Comparison of ENCODE assay signal across 8 mouse cellular contexts in the genomic region with DNA sequence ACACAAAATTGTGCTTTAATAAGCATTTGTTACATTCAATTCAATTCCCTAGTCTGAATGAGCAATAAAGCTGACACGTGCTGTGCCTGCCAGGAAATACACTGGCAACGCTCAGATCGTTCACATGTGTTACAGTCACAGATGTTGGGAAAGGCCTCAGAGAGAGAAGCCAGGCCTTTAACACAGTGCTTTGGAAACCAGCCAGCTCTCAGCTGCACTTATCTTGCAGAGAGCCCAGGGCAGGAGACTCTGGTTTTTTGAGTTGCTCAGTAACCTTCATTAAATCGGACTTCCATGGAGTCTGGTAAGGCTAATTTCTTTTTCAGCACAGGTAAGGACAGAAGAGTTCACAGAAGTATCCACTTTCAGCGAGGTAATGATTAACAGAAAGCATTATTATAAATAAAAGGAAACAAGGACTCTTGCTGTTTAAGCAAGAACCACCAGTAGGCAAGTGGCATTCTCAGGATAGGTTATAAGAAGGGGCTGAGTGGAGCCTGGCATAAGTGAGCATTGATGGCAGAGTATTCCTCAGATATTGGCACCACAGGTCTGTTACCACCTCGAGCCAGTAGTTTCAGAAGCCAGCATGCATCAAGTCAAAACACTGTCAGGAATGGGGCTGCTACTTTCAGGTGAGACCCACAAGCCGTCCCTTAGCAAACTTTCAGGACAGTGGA.
A peak's percentile ranks its signal among the peaks of the same experiment; 100 is the strongest.
DNase-seq lines count a peak whose midpoint lies in the region; ATAC-seq and TF ChIP-seq lines count a peak whose summit lies in the region.

No protein-coding gene starts in this region.

- no peaks in the 10 kb centered on the region for H3K9me3 ChIP-seq in forebrain, embryonic 11.5 days (ENCODE audit: control insufficient read depth, low read length)
- no peaks in the 10 kb centered on the region for H3K9me3 ChIP-seq in forebrain, embryonic 10.5 days
- no peaks in the 10 kb centered on the region for H3K9me3 ChIP-seq in hindbrain, embryonic 16.5 days (ENCODE audit: control insufficient read depth, low read length)
- H3K9me3 ChIP-seq in limb, embryonic 14.5 days (ENCODE audit: control insufficient read depth, low read length) = no peaks in the 10 kb centered on the region

- peaks cover 2% of the 10 kb centered on the region; the same call in 1 of the 2 replicates for H3K4me1 ChIP-seq in forebrain, embryonic 11.5 days (replicated peaks; ENCODE audit: control insufficient read depth, insufficient read depth, low read length)
- no peaks in the 10 kb centered on the region for H3K4me1 ChIP-seq in forebrain, embryonic 10.5 days
- peaks cover 10% of the 10 kb centered on the region for H3K4me1 ChIP-seq in hindbrain, embryonic 16.5 days (ENCODE audit: control insufficient read depth, insufficient read depth, low read depth, low read length)
- H3K4me1 ChIP-seq in limb, embryonic 14.5 days (ENCODE audit: control insufficient read depth, insufficient read depth, low read length) = peaks cover 14% of the 10 kb centered on the region

- H3K27me3 ChIP-seq in forebrain, embryonic 11.5 days (ENCODE audit: control insufficient read depth, insufficient read depth, low read length) = no peaks in the 10 kb centered on the region
- no peaks in the 10 kb centered on the region for H3K27me3 ChIP-seq in forebrain, embryonic 10.5 days (ENCODE audit: poor library complexity, severe bottlenecking)
- H3K27me3 ChIP-seq in hindbrain, embryonic 16.5 days (replicated peaks; ENCODE audit: control insufficient read depth, insufficient read depth, low read length) = no peaks in the 10 kb centered on the region
- no peaks in the 10 kb centered on the region for H3K27me3 ChIP-seq in limb, embryonic 14.5 days (ENCODE audit: control insufficient read depth, insufficient read depth, low read length)

- H3K36me3 ChIP-seq in forebrain, embryonic 11.5 days (ENCODE audit: control insufficient read depth, insufficient read depth, low read length) = no peaks in the 10 kb centered on the region
- H3K36me3 ChIP-seq in forebrain, embryonic 10.5 days (replicated peaks) = no peaks in the 10 kb centered on the region
- no peaks in the 10 kb centered on the region for H3K36me3 ChIP-seq in hindbrain, embryonic 16.5 days (ENCODE audit: control insufficient read depth, insufficient read depth, low read length)
- no peaks in the 10 kb centered on the region for H3K36me3 ChIP-seq in limb, embryonic 14.5 days (ENCODE audit: control insufficient read depth, insufficient read depth, low read length)

- intact Hi-C loops in gastrocnemius, postnatal 14 days (cut with DNase I; ENCODE audit: low total_unique reads) = no loop called here

- ATAC-seq in forebrain, embryonic 11.5 days (replicated peaks; ENCODE audit: low FRiP score) = 0 out of 2 replicates have a peak, but pooled peaks have one; percentile 30
- peak; percentile 95 for ATAC-seq in hindbrain, embryonic 16.5 days
- ATAC-seq in limb, embryonic 14.5 days (ENCODE audit: low FRiP score, low read depth) = peak; percentile 90

- TF ChIP-seq POLR2A in limb, embryonic 14.5 days (IDR thresholded peaks at IDR 0.05; ENCODE audit: borderline replicate concordance, extremely low read depth, insufficient read depth, insufficient read length) = no peak

- no peak overlapping the region for H3K9ac ChIP-seq in forebrain, embryonic 11.5 days (ENCODE audit: low read length)
- H3K9ac ChIP-seq in hindbrain, embryonic 16.5 days (ENCODE audit: low read depth, low read length) = no peak overlapping the region
- H3K9ac ChIP-seq in limb, embryonic 14.5 days (ENCODE audit: low read depth, low read length, severe bottlenecking) = no peak overlapping the region

- H3K4me3 ChIP-seq in forebrain, embryonic 11.5 days (ENCODE audit: low read depth, low read length) = no peak overlapping the region
- no peak overlapping the region for H3K4me3 ChIP-seq in forebrain, embryonic 10.5 days
- H3K4me3 ChIP-seq in hindbrain, embryonic 16.5 days (ENCODE audit: low read length) = no peak overlapping the region
- no peak overlapping the region for H3K4me3 ChIP-seq in limb, embryonic 14.5 days (replicated peaks; ENCODE audit: low read length)

- H3K27ac ChIP-seq in forebrain, embryonic 11.5 days (ENCODE audit: low read depth, low read length) = no peak overlapping the region
- no peak overlapping the region for H3K27ac ChIP-seq in forebrain, embryonic 10.5 days
- peak overlapping the region; percentile 29 for H3K27ac ChIP-seq in hindbrain, embryonic 16.5 days (ENCODE audit: low read depth, low read length)
- H3K27ac ChIP-seq in limb, embryonic 14.5 days (replicated peaks; ENCODE audit: low read depth, low read length) = no peak overlapping the region; the same call in 1 of the 2 replicates

- 71% methylated on average over 7 of the region's 7 CpGs for WGBS in forebrain, embryonic 11.5 days
- 88% methylated on average over 7 of the region's 7 CpGs for WGBS in forebrain, embryonic 10.5 days
- 30% methylated on average over 7 of the region's 7 CpGs for WGBS in hindbrain, embryonic 16.5 days
- WGBS in limb, embryonic 14.5 days = 17% methylated on average over 7 of the region's 7 CpGs

- DNase-seq in forebrain, embryonic 11.5 days (ENCODE audit: low spot score) = no peak
- DNase-seq in forebrain, embryonic 10.5 days (ENCODE audit: extremely low spot score, low spot score) = no peak
- peak; percentile 82 for DNase-seq in adrenal gland, postnatal 14 days
- DNase-seq in gastrocnemius, postnatal 14 days = peak; percentile 78
- DNase-seq in limb, embryonic 14.5 days (ENCODE audit: low spot score) = peak; percentile 97
- DNase-seq in retina, adult 2 months (ENCODE audit: low read depth, low spot score) = peak; percentile 8
- no peak for DNase-seq in thymus, postnatal 0 days (ENCODE audit: low spot score)

- no peak overlapping the region for H3K4me2 ChIP-seq in forebrain, embryonic 11.5 days (ENCODE audit: low read depth, low read length, severe bottlenecking)
- H3K4me2 ChIP-seq in hindbrain, embryonic 16.5 days (ENCODE audit: low read length) = no peak overlapping the region
- H3K4me2 ChIP-seq in limb, embryonic 14.5 days (replicated peaks; ENCODE audit: low read depth, low read length, severe bottlenecking) = no peak overlapping the region; the same call in 1 of the 2 replicates

Comparison
In these comparisons a context has a peak if more than half of its experiments do, and no peak if none do; other contexts are left out.
1. ATAC-seq: peak in every context shown above with its lines; median percentile 95 in hindbrain, embryonic 16.5 days; 90 in limb, embryonic 14.5 days; 30 in forebrain, embryonic 11.5 days.
2. DNase-seq: peak in adrenal gland, postnatal 14 days (single experiment), gastrocnemius, postnatal 14 days (single experiment), limb, embryonic 14.5 days (single experiment) and retina, adult 2 months (single experiment); none in forebrain, embryonic 11.5 days (single experiment), forebrain, embryonic 10.5 days (single experiment) and thymus, postnatal 0 days (single experiment).